Mouse (Mus musculus) liver, adult 2 months (tissue): Measurements from ENCODE around the gene Hoxa2. TPM values are rescaled to one million over a fixed set of nuclear protein-coding genes. Genes with fewer than 3 reads are reported as not detected.
A peak's percentile ranks its signal among the peaks of the same experiment; 100 is the strongest.

Experiments
- DNase-seq: peaks from one replicate; pipeline ENCODE4 v3.0.0-alpha.2; 2011; ENCODE audit warnings: low read depth, low spot score; ENCODE audit errors: extremely low read depth
- H3K27ac ChIP-seq: fragments of 200-500 bp; replicated peaks from 2 replicates; pipeline ENCODE4 v1.5.1; 2012; ENCODE audit warnings: low read depth, mild to moderate bottlenecking, control low read depth, inconsistent platforms, low read length; ENCODE audit not compliant: insufficient read depth
- H3K27me3 ChIP-seq: fragments of 200-500 bp; 2 replicates; pipeline ENCODE4 v1.6.1; 2012; ENCODE audit warnings: mild to moderate bottlenecking, moderate library complexity, low read length, inconsistent platforms; ENCODE audit not compliant: control insufficient read depth, insufficient read depth
- H3K36me3 ChIP-seq: fragments of 200-500 bp; 2 replicates; pipeline ENCODE4 v1.6.1; 2012; ENCODE audit warnings: low read length, inconsistent platforms; ENCODE audit not compliant: control insufficient read depth, insufficient read depth
- H3K4me1 ChIP-seq: fragments of 200-500 bp; 2 replicates; pipeline ENCODE4 v1.6.1; 2011; ENCODE audit warnings: low read length; ENCODE audit not compliant: control insufficient read depth, insufficient read depth
- H3K4me3 ChIP-seq: fragments of 200-500 bp; 2 replicates; pipeline ENCODE4 v1.5.1; 2011; ENCODE audit warnings: low read depth, mild to moderate bottlenecking, control low read depth, low read length, moderate library complexity; ENCODE audit not compliant: insufficient read depth
- H3K79me2 ChIP-seq: fragments of 200-500 bp; 2 replicates; pipeline ENCODE4 v1.6.1; 2012; ENCODE audit warnings: inconsistent platforms, mild to moderate bottlenecking, low read length, moderate library complexity; ENCODE audit not compliant: control insufficient read depth, insufficient read depth
- H3K9ac ChIP-seq: fragments of 200-500 bp; 2 replicates; pipeline ENCODE4 v1.6.1; 2012; ENCODE audit warnings: low read depth, mild to moderate bottlenecking, control low read depth, inconsistent platforms, low read length
- CTCF ChIP-seq: fragments of 200-500 bp; IDR thresholded peaks from 2 replicates; pipeline ENCODE4 v1.5.1; 2011; ENCODE audit warnings: low read depth, low read length, control low read depth
- POLR2A ChIP-seq: fragments of 200-500 bp; IDR thresholded peaks from 2 replicates; pipeline ENCODE4 v1.6.1; 2011; ENCODE audit warnings: low read length, control low read depth; ENCODE audit not compliant: insufficient read depth; ENCODE audit errors: extremely low read depth
- WGBS: fragments of 180-500 bp; shearing (Covaris S2); methylation state at CpG from one replicate; pipeline ENCODE4 v1.1.7; 2018; 5-methylcytosine and 5-hydroxymethylcytosine counted together
- polyA plus RNA-seq: library from polyadenylated mRNA; depleted of rRNA; stranded (reverse); fragments of >200 nt; gene quantifications from 2 replicates; pipeline ENCODE4 v1.2.3, GENCODE M21; 2012
- total RNA-seq: library from RNA; depleted of rRNA; stranded (reverse); fragments of >200 nt; gene quantifications from 2 replicates; pipeline ENCODE4 v1.2.3, GENCODE M21; 2014

Hoxa2 gene
- total and polyA plus RNA-seq, 2 experiments, result 0.09 to 0.27 TPM

DNA sequence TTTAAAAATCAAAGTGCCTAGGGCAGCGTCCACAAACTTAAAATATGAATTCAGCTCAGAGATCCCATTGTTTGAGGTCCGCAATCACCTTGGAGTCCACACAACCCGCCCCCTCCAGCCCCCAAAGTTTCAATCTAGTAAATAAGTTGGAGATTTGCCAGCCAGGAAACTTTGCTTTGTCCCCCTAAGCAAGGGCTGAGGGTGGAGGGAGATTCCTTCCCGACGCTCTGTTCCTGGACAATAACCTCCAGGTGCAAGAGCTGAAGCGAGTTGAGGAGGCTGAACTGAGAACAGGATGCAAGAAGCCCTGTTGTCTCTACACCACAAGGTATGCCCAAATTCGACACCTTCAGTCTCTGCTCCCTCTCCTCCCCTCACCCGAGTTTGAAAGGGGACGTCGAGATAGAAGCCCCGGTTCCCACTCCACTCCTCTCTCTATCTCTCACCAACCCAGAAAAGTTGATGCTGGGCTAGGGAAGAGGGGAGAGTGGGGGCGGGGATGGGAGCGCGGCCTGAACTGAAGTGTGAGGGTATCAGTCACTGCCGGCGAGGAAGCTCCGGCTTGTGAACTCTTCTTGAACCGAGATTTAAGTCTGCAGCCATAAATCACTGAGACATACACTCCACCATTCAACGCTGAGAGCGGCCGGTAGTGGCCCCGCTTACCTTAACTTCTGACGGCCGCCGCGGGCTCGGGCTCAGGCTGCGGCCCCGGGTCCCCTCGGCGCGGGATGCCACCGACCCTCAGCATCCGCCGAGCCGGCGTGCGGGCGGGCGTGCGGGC lies 10.5 kb upstream of the Hoxa2 start:
- TF ChIP-seq CTCF, result no peak
- no peak for TF ChIP-seq POLR2A
- 4% methylated on average over 41 of the region's 41 CpGs for WGBS

DNA sequence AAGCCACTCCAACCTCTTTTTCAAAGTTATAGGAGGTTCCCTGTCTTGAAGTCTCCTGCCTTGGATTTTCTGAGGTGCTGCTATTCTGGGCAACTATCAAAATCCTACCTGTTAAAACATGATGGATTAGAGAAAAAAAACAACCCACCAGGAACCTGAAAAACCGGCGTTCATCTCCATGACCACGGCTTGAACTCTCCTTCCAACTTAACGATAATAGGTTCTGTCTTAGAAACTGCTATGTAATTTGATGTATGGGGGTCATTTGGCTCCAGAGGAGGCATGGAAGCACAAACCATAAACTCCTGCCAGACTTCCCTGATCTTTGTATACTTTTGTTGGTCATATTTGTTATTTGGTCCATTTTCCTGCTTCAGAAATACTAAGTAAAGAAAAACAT lies 9.0 kb upstream of the Hoxa2 start:
- TF ChIP-seq CTCF (no peak), POLR2A (no peak)
- Histone ChIP-seq H3K9ac (no peak overlapping the region), H3K27ac (no peak overlapping the region)

More for the DNA sequence above, 10.5 kb upstream of the Hoxa2 start:
- no peaks in the 10 kb centered on the region for H3K79me2 ChIP-seq
- peak overlapping the region; percentile 34; the same call in 1 of the 2 replicates for H3K27ac ChIP-seq
- peak overlapping the region; percentile 49 for H3K4me3 ChIP-seq
- no peak for DNase-seq
- peak overlapping the region; percentile 67 for H3K9ac ChIP-seq
- peaks cover 8% of the 10 kb centered on the region; the same call in 1 of the 2 replicates for H3K27me3 ChIP-seq
- no peaks in the 10 kb centered on the region for H3K36me3 ChIP-seq
- no peaks in the 10 kb centered on the region for H3K4me1 ChIP-seq

GRCm38 (mm10) chr6:52172501-52172900 lies 7.9 kb upstream of the Hoxa2 start:
- Histone ChIP-seq H3K4me1 (no peaks in the 10 kb centered on the region), H3K79me2 (no peaks in the 10 kb centered on the region), H3K9ac (peak overlapping the region; percentile 9), H3K27ac (no peak overlapping the region), H3K27me3 (peaks cover 11% of the 10 kb centered on the region; the same call in 1 of the 2 replicates), H3K4me3 (peak overlapping the region; percentile 37; the same call in 1 of the 2 replicates), H3K36me3 (no peaks in the 10 kb centered on the region)
- DNase-seq, result no peak
- TF ChIP-seq POLR2A, result no peak
- TF ChIP-seq CTCF, result no peak
- WGBS, result 9% methylated on average over 35 of the region's 35 CpGs

More for the DNA sequence above, 9.0 kb upstream of the Hoxa2 start:
- Histone ChIP-seq H3K27me3 (peaks cover 8% of the 10 kb centered on the region; the same call in 1 of the 2 replicates), H3K4me1 (no peaks in the 10 kb centered on the region), H3K36me3 (no peaks in the 10 kb centered on the region), H3K4me3 (no peak overlapping the region), H3K79me2 (no peaks in the 10 kb centered on the region)
- no peak for DNase-seq
- WGBS, result 19% methylated on average over 4 of the region's 4 CpGs

GRCm38 (mm10) chr6:52171938-52172337 lies 7.3 kb upstream of the Hoxa2 start:
- Histone ChIP-seq H3K27ac (no peak overlapping the region), H3K79me2 (no peaks in the 10 kb centered on the region), H3K4me1 (no peaks in the 10 kb centered on the region; the same call in 1 of the 2 replicates), H3K27me3 (peaks cover 12% of the 10 kb centered on the region; the same call in 1 of the 2 replicates), H3K36me3 (no peaks in the 10 kb centered on the region), H3K4me3 (no peak overlapping the region), H3K9ac (no peak overlapping the region)
- no peak for TF ChIP-seq CTCF
- no peak for TF ChIP-seq POLR2A
- no peak for DNase-seq
- 31% methylated on average over 7 of the region's 7 CpGs for WGBS

DNA sequence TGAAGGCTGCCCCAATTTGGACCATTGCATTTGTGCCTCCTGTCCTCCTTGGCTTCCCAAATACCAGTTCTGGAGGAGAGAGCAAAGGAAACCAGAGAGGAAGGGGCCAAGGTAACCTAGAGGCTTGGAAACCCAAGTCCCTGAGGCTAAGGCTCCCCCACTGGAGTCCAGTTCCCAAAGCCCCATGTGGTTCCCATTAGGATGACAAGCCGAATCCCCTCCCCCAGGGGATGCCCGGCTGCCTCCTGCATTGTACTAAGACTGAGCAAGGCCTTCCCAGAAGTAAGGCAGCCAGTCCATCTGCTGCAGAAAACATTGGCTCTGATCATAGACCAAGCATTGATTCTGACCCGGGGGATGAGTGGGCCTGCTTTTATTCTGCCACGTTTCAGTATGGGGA lies 6.7 kb upstream of the Hoxa2 start:
- TF ChIP-seq CTCF (no peak), POLR2A (no peak)
- Histone ChIP-seq H3K4me1 (no peaks in the 10 kb centered on the region; the same call in 1 of the 2 replicates), H3K27me3 (peaks cover 12% of the 10 kb centered on the region; the same call in 1 of the 2 replicates), H3K79me2 (no peaks in the 10 kb centered on the region), H3K9ac (no peak overlapping the region), H3K27ac (peak overlapping the region; percentile 30; the same call in 1 of the 2 replicates), H3K36me3 (no peaks in the 10 kb centered on the region), H3K4me3 (no peak overlapping the region)
- 14% methylated on average over 4 of the region's 4 CpGs for WGBS
- no peak for DNase-seq

DNA sequence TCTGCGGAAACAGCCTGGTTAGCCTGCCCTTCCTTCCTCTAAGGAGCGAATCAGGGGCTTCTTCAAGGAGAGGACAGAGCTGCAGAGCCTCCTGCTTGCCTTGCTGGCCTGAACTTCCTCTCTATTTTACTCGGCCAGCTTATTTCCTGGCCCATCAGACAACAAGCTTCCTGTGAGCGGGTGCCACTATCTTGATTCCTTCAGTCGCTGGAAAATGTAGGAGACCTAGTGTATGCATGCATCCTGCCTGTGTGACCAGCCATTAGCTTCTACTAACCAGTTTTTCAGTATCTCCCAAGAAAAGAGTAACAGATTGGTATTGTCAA lies 6.2 kb upstream of the Hoxa2 start:
- H3K79me2 ChIP-seq, result no peaks in the 10 kb centered on the region
- DNase-seq, result peak; percentile 24
- H3K27me3 ChIP-seq, result peaks cover 10% of the 10 kb centered on the region; the same call in 1 of the 2 replicates
- no peaks in the 10 kb centered on the region; the same call in 1 of the 2 replicates for H3K4me1 ChIP-seq
- WGBS, result 10% methylated on average over 5 of the region's 5 CpGs
- H3K9ac ChIP-seq, result no peak overlapping the region
- H3K4me3 ChIP-seq, result no peak overlapping the region
- H3K36me3 ChIP-seq, result no peaks in the 10 kb centered on the region
- no peak for TF ChIP-seq POLR2A
- TF ChIP-seq CTCF, result no peak
- H3K27ac ChIP-seq, result peak overlapping the region; percentile 30
